Mouse (Mus musculus) limb, embryonic 15.5 days (tissue): ENCODE results near the gene Fgd5. TPM values are rescaled to one million over a fixed set of nuclear protein-coding genes. Genes with fewer than 3 reads are reported as not detected.
"Not testable (repeated sequence)": the region's sequence is repeated elsewhere in the genome, so short reads cannot be mapped to it uniquely, and the experiment has no call there.

ENCODE experiments used
- ATAC-seq: fragments of 200-750 bp; cut with Nextera tagmentation; 2 replicates; pipeline ENCODE4 v1.8.0; 2017; ENCODE audit warnings: low read depth, moderate TSS enrichment; ENCODE audit not compliant: insufficient number of reproducible peaks, low FRiP score, low TSS enrichment
- H3K27ac ChIP-seq: fragments of 300-500 bp; sonication (generic); 2 replicates; pipeline ENCODE4 v1.5.1; 2015; ENCODE audit warnings: moderate library complexity, mild to moderate bottlenecking, inconsistent platforms
- H3K27me3 ChIP-seq: fragments of 300-500 bp; sonication (generic); 2 replicates; pipeline ENCODE4 v1.6.1; 2015; ENCODE audit warnings: inconsistent platforms
- H3K36me3 ChIP-seq: fragments of 300-500 bp; sonication (generic); 2 replicates; pipeline ENCODE4 v1.6.1; 2015; ENCODE audit warnings: inconsistent platforms
- H3K4me1 ChIP-seq: fragments of 300-500 bp; sonication (generic); 2 replicates; pipeline ENCODE4 v1.6.1; 2015; ENCODE audit warnings: inconsistent platforms
- H3K4me2 ChIP-seq: fragments of 300-500 bp; sonication (generic); 2 replicates; pipeline ENCODE4 v1.6.1; 2015; ENCODE audit warnings: mild to moderate bottlenecking, inconsistent platforms
- H3K4me3 ChIP-seq: fragments of 300-500 bp; sonication (generic); 2 replicates; pipeline ENCODE4 v1.5.1; 2015; ENCODE audit warnings: mild to moderate bottlenecking, inconsistent platforms
- H3K9ac ChIP-seq: fragments of 300-500 bp; sonication (generic); 2 replicates; pipeline ENCODE4 v1.6.1; 2015; ENCODE audit warnings: inconsistent platforms
- H3K9me3 ChIP-seq: fragments of 300-500 bp; sonication (generic); 2 replicates; pipeline ENCODE4 v1.6.1; 2016; ENCODE audit warnings: inconsistent platforms
- WGBS: fragments of 180-500 bp; shearing (Covaris S2); methylation state at CpG from one replicate; pipeline ENCODE4 v1.1.7; 2015; 5-methylcytosine and 5-hydroxymethylcytosine counted together
- polyA plus RNA-seq: library from polyadenylated mRNA; unstranded; fragments of >200 nt; fragmentation: Nextera tagmentation; extraction: Ambion mirVana; gene quantifications from 2 replicates; pipeline ENCODE4 v1.2.1, GENCODE M21; 2015

Gene Fgd5
- polyA plus RNA-seq, result 10.2 and 10.3 TPM in 2 replicates

- H3K27me3 ChIP-seq, result peaks cover 47% of the 10 kb centered on the region
- WGBS, result under 1% methylated on average over 42 of the region's 62 CpGs
- H3K27ac ChIP-seq, result no peak within 1 kb of the TSS
- no peaks in the 10 kb centered on the region for H3K36me3 ChIP-seq
- no peaks in the 10 kb centered on the region for H3K9me3 ChIP-seq
- H3K4me3 ChIP-seq, result peak within 1 kb of the TSS; percentile 51
- ATAC-seq, result peak; percentile 71; the same call in 1 of the 2 replicates
- peak within 1 kb of the TSS; percentile 82 for H3K4me2 ChIP-seq
- peak within 1 kb of the TSS; percentile 26 for H3K9ac ChIP-seq
- peaks cover 14% of the 10 kb centered on the region for H3K4me1 ChIP-seq
Observed at GRCm38 (mm10) chr6:91978371-91979300, at the start of gene Fgd5. Fgd5 (plus strand) TSS chr6:91978878.

DNA sequence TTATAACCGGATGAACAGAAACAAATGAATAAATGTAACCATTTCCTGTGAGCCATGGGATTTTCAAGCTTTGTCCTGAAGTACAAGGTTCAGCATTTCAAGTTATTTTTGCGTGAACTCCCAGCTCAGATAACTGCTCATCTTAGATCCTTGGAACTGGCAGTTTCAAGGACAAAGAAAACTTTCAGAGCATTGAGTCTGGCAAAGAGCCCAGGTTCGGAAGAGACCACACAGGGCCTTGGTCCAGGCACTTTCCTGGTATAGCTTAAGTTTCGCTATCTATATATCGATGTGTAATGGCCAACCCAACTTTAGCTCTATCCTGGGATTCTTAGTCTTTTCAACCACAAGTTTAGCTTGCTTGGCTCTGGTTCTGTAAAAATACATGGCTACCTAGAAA is 47.4 kb upstream of the Fgd5 start:
- H3K9ac ChIP-seq, result no peak overlapping the region
- no peak for ATAC-seq
- H3K36me3 ChIP-seq, result no peaks in the 10 kb centered on the region
- WGBS, result 62% methylated on average over 5 of the region's 5 CpGs
- H3K4me1 ChIP-seq, result 0 out of 2 replicates have a peak, but pooled peaks cover 2% of the 10 kb centered on the region
- no peak overlapping the region for H3K4me3 ChIP-seq
- H3K9me3 ChIP-seq, result no peaks in the 10 kb centered on the region
- H3K27me3 ChIP-seq, result no peaks in the 10 kb centered on the region
- H3K27ac ChIP-seq, result no peak overlapping the region
- H3K4me2 ChIP-seq, result no peak overlapping the region

DNA sequence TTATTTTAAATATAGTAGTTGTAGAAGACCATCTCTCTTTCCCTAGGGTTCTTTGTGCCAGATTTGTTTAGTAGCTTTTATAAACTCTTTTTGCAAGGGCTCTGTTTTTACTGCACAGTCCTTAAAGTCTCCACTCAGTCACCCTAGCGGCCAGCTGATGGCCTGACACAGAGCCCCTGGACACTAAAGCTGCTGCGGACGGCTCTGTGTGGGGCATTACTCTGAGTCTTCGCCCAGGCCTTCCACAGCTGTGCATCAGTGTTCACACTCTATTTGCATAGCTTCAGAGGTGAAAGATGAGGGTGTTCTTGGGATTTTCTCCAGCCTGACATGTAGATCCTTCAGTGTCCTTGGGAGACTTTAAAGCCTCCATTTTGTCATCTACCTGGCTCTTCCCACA is 40.2 kb upstream of the Fgd5 start:
- Histone ChIP-seq H3K4me1 (no peaks in the 10 kb centered on the region), H3K4me3 (no peak overlapping the region), H3K27ac (no peak overlapping the region), H3K36me3 (no peaks in the 10 kb centered on the region), H3K9ac (no peak overlapping the region), H3K9me3 (no peaks in the 10 kb centered on the region), H3K27me3 (no peaks in the 10 kb centered on the region), H3K4me2 (no peak overlapping the region)
- no peak for ATAC-seq
- WGBS, result 50% methylated on average over 4 of the region's 4 CpGs

- no peaks in the 10 kb centered on the region for H3K36me3 ChIP-seq
- H3K4me2 ChIP-seq, result no peak overlapping the region
- no peaks in the 10 kb centered on the region for H3K4me1 ChIP-seq
- H3K9me3 ChIP-seq, result no peaks in the 10 kb centered on the region
- no peak overlapping the region for H3K9ac ChIP-seq
- H3K27me3 ChIP-seq, result no peaks in the 10 kb centered on the region
- no peak for ATAC-seq
- 48% methylated on average over 2 of the region's 2 CpGs for WGBS
- H3K27ac ChIP-seq, result no peak overlapping the region
- H3K4me3 ChIP-seq, result no peak overlapping the region
Observed at GRCm38 (mm10) chr6:91948426-91948825, 30.3 kb upstream of the Fgd5 start.

- not testable (repeated sequence) for H3K36me3 ChIP-seq, H3K4me2 ChIP-seq, H3K27me3 ChIP-seq, H3K4me1 ChIP-seq, ATAC-seq, H3K4me3 ChIP-seq, H3K9me3 ChIP-seq, H3K27ac ChIP-seq, H3K9ac ChIP-seq
- WGBS, result 30% methylated on average over 3 of the region's 8 CpGs
Observed at GRCm38 (mm10) chr6:91958015-91958414, 20.7 kb upstream of the Fgd5 start.

- H3K27me3 ChIP-seq, result no peaks in the 10 kb centered on the region
- H3K4me1 ChIP-seq, result peaks cover 10% of the 10 kb centered on the region; the same call in 1 of the 2 replicates
- WGBS, result 34% methylated on average over 8 of the region's 8 CpGs
- no peaks in the 10 kb centered on the region for H3K36me3 ChIP-seq
- H3K4me2 ChIP-seq, result no peak overlapping the region
- no peak overlapping the region for H3K4me3 ChIP-seq
- H3K9ac ChIP-seq, result no peak overlapping the region
- ATAC-seq, result no peak
- no peaks in the 10 kb centered on the region for H3K9me3 ChIP-seq
- peak overlapping the region; percentile 28; the same call in 1 of the 2 replicates for H3K27ac ChIP-seq
Observed at GRCm38 (mm10) chr6:91960028-91960811, 18.5 kb upstream of the Fgd5 start.

- H3K9ac ChIP-seq, result no peak overlapping the region
- 17% methylated on average over 4 of the region's 4 CpGs for WGBS
- H3K9me3 ChIP-seq, result no peaks in the 10 kb centered on the region
- H3K4me1 ChIP-seq, result peaks cover 10% of the 10 kb centered on the region; the same call in 1 of the 2 replicates
- H3K36me3 ChIP-seq, result no peaks in the 10 kb centered on the region
- no peak for ATAC-seq
- no peaks in the 10 kb centered on the region for H3K27me3 ChIP-seq
- H3K27ac ChIP-seq, result 0 out of 2 replicates have a peak overlapping the region, but pooled peaks have one; percentile 14
- H3K4me2 ChIP-seq, result no peak overlapping the region
- H3K4me3 ChIP-seq, result no peak overlapping the region
Observed at GRCm38 (mm10) chr6:91963429-91963828, 15.2 kb upstream of the Fgd5 start.

- Histone ChIP-seq H3K27me3 (no peaks in the 10 kb centered on the region), H3K36me3 (no peaks in the 10 kb centered on the region), H3K9ac (no peak overlapping the region), H3K9me3 (no peaks in the 10 kb centered on the region), H3K4me2 (no peak overlapping the region), H3K4me1 (peaks cover 10% of the 10 kb centered on the region; the same call in 1 of the 2 replicates), H3K27ac (no peak overlapping the region), H3K4me3 (no peak overlapping the region)
- ATAC-seq, result no peak
- 85% methylated on average over 8 of the region's 8 CpGs for WGBS
Observed at GRCm38 (mm10) chr6:91965060-91965459, 13.6 kb upstream of the Fgd5 start.

DNA sequence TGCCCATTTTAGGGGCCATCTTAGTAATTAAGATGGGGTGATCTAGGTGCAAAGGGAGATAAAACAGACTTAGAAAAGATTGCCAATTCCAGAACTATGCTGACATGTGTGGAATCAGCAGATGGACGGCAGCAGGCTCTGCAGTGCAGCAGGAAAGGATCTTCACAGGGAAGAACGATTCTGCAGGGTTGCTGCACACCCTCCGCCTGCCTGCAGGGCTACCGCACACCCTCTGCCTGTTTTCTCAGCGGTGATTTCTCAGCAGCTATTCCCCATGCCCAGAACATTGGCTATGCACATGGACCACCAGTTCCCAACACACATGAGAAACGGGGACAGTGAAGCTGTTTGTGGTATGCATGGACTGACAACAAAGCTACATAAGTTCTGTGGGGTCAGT is 12.7 kb upstream of the Fgd5 start:
- Histone ChIP-seq H3K36me3 (no peaks in the 10 kb centered on the region), H3K4me3 (no peak overlapping the region), H3K9me3 (no peaks in the 10 kb centered on the region), H3K9ac (no peak overlapping the region), H3K4me1 (peaks cover 3% of the 10 kb centered on the region; the same call in 1 of the 2 replicates), H3K27ac (no peak overlapping the region), H3K4me2 (no peak overlapping the region), H3K27me3 (no peaks in the 10 kb centered on the region)
- WGBS, result 49% methylated on average over 6 of the region's 6 CpGs
- no peak for ATAC-seq

DNA sequence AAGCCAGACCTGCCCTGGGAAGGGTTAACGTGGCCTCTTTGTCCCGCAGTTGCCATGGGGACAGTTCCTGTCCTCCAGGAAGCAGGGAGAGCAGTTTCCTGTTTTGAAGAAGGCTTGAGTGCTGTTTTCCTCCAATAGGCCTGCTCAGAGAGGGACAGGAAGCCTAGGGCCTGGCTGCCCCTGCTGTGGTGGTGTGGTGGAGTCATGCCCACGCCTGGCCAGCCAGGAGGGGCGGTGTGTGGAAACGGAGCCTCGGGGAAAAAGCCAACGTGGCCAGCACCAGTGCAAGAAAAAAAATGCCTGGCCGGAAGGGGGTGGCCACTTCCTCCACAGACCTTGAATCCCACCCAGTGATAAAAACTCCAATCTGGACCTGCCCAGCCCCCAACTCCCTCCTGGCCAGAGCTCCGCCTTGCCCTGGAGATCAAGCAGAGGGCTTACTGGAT is 6.5 kb upstream of the Fgd5 start:
- H3K4me1 ChIP-seq, result peaks cover 6% of the 10 kb centered on the region
- H3K9ac ChIP-seq, result no peak overlapping the region
- H3K36me3 ChIP-seq, result no peaks in the 10 kb centered on the region
- H3K4me3 ChIP-seq, result no peak overlapping the region
- H3K4me2 ChIP-seq, result no peak overlapping the region
- H3K9me3 ChIP-seq, result no peaks in the 10 kb centered on the region
- peaks cover 11% of the 10 kb centered on the region; the same call in 1 of the 2 replicates for H3K27me3 ChIP-seq
- WGBS, result 41% methylated on average over 9 of the region's 9 CpGs
- H3K27ac ChIP-seq, result 0 out of 2 replicates have a peak overlapping the region, but pooled peaks have one; percentile 17
- ATAC-seq, result peak; percentile 74; the same call in 1 of the 2 replicates

- H3K36me3 ChIP-seq, result no peaks in the 10 kb centered on the region
- 72% methylated on average over 6 of the region's 6 CpGs for WGBS
- no peak overlapping the region for H3K4me3 ChIP-seq
- H3K27ac ChIP-seq, result no peak overlapping the region
- H3K9me3 ChIP-seq, result no peaks in the 10 kb centered on the region
- H3K27me3 ChIP-seq, result peaks cover 27% of the 10 kb centered on the region
- no peak for ATAC-seq
- no peak overlapping the region for H3K9ac ChIP-seq
- peaks cover 15% of the 10 kb centered on the region for H3K4me1 ChIP-seq
- no peak overlapping the region for H3K4me2 ChIP-seq
Observed at GRCm38 (mm10) chr6:91973972-91974371, 4.7 kb upstream of the Fgd5 start.
